Mouse (Mus musculus) cerebellum, postnatal 10 days (tissue): ENCODE data around the gene Dscaml1.

Experiments used
- DNase-seq, 2 experiments: peaks; one replicate each; pipeline ENCODE4 v3.0.0; 2021; ENCODE audit warnings: mixed read lengths in 2 of 2

Gene Dscaml1

GRCm38 (mm10) chr9:45517993-45518705 lies 91.7 kb downstream of the Dscaml1 start:
- DNase-seq, result peak; percentile 40 to 50

GRCm38 (mm10) chr9:45519841-45520240 lies 93.4 kb downstream of the Dscaml1 start:
- DNase-seq, result no peak

- no peak for DNase-seq
Observed at GRCm38 (mm10) chr9:45522866-45523265, 96.4 kb downstream of the Dscaml1 start.

- peak; percentile 49 to 62 for DNase-seq
Observed at GRCm38 (mm10) chr9:45524505-45524904, 98.1 kb downstream of the Dscaml1 start.

GRCm38 (mm10) chr9:45533253-45533652 lies 106.8 kb downstream of the Dscaml1 start:
- DNase-seq, result no peak

- DNase-seq, result peak; percentile 66 to 76
Observed at GRCm38 (mm10) chr9:45534472-45534988, 108.1 kb downstream of the Dscaml1 start.

GRCm38 (mm10) chr9:45537649-45538048 lies 111.2 kb downstream of the Dscaml1 start:
- DNase-seq, result no peak

GRCm38 (mm10) chr9:45539265-45540044 lies 113.0 kb downstream of the Dscaml1 start:
- DNase-seq, result peak; percentile 89 to 91

- peak; percentile 54 to 67 for DNase-seq
Observed at GRCm38 (mm10) chr9:45546024-45546638, 119.7 kb downstream of the Dscaml1 start.

- DNase-seq, result no peak
Observed at GRCm38 (mm10) chr9:45546902-45547578, 120.6 kb downstream of the Dscaml1 start.

GRCm38 (mm10) chr9:45549796-45550195 lies 123.4 kb downstream of the Dscaml1 start:
- peak in 1 of 2 experiments; percentile 62 for DNase-seq

- DNase-seq, result peak; percentile 61 to 72
Observed at GRCm38 (mm10) chr9:45550210-45550609, 123.8 kb downstream of the Dscaml1 start.

- peak; percentile 81 to 84 for DNase-seq
Observed at GRCm38 (mm10) chr9:45550662-45551061, 124.2 kb downstream of the Dscaml1 start.

GRCm38 (mm10) chr9:45555036-45555826 lies 128.8 kb downstream of the Dscaml1 start:
- DNase-seq, result peak; percentile 40 to 48

GRCm38 (mm10) chr9:45556882-45557281 lies 130.5 kb downstream of the Dscaml1 start:
- DNase-seq, result no peak

- peak; percentile 50 to 64 for DNase-seq
Observed at GRCm38 (mm10) chr9:45560987-45561386, 134.6 kb downstream of the Dscaml1 start.

- DNase-seq, result no peak
Observed at GRCm38 (mm10) chr9:45566843-45567578, 140.6 kb downstream of the Dscaml1 start.

- no peak for DNase-seq
Observed at GRCm38 (mm10) chr9:45569680-45570079, 143.3 kb downstream of the Dscaml1 start.

- DNase-seq, result no peak
Observed at GRCm38 (mm10) chr9:45570346-45570745, 143.9 kb downstream of the Dscaml1 start.

GRCm38 (mm10) chr9:45572787-45573492 lies 146.5 kb downstream of the Dscaml1 start:
- DNase-seq, result peak in 1 of 2 experiments; percentile 36

- DNase-seq, result no peak
Observed at GRCm38 (mm10) chr9:45573493-45573815, 147.0 kb downstream of the Dscaml1 start.
